Mouse (Mus musculus) heart, adult 2 months (tissue): Measurements from ENCODE around the gene Shb.

Experiments used
- CTCF ChIP-seq: fragments of 200-600 bp; IDR thresholded peaks from 2 replicates; pipeline ENCODE4 v1.8.1; 2022; ENCODE audit warnings: antibody characterized with exemption, mild to moderate bottlenecking, moderate library complexity
- EP300 ChIP-seq: fragments of 200-500 bp; IDR thresholded peaks from 2 replicates; pipeline ENCODE4 v1.6.1; 2011; ENCODE audit warnings: low read depth, low read length, control low read depth; ENCODE audit not compliant: insufficient read depth
- POLR2A ChIP-seq: fragments of 200-500 bp; IDR thresholded peaks from 2 replicates; pipeline ENCODE4 v1.6.1; 2011; ENCODE audit warnings: mild to moderate bottlenecking, low read depth, low read length, control low read depth; ENCODE audit not compliant: insufficient read depth

GRCm38 (mm10) chr4:45457543-45457942 lies 74.7 kb downstream of the Shb start:
- no peak for TF ChIP-seq CTCF
- TF ChIP-seq EP300, result no peak
- TF ChIP-seq POLR2A, result no peak
